Mouse (Mus musculus) CH12.LX (cell line): ENCODE measurements around the gene Naa35. TPM values are rescaled to one million over a fixed set of nuclear protein-coding genes. Genes with fewer than 3 reads are reported as not detected.
A peak's percentile ranks its signal among the peaks of the same experiment; 100 is the strongest.

Experiments
- DNase-seq: peaks from one replicate; pipeline ENCODE4 v3.0.0-alpha.2; 2013; ENCODE audit errors: extremely low read depth
- H3K27ac ChIP-seq: 2 replicates; pipeline ENCODE4 v1.5.1; 2012; ENCODE audit warnings: low read depth, mild to moderate bottlenecking, control low read depth, moderate library complexity; ENCODE audit not compliant: insufficient read depth
- H3K27me3 ChIP-seq: replicated peaks from 2 replicates; pipeline ENCODE3; 2012; ENCODE audit warnings: inconsistent platforms
- H3K36me3 ChIP-seq, 2 experiments: replicated peaks in 1 of 2; 2 replicates each; pipeline versions ENCODE3 to v1.6.1; 2012; ENCODE audit warnings: inconsistent platforms in 1 of 2, low read length in 1 of 2, mild to moderate bottlenecking in 1 of 2, mixed read lengths in 1 of 2, moderate library complexity in 1 of 2; ENCODE audit not compliant: control insufficient read depth in 1 of 2, insufficient read depth in 1 of 2
- H3K4me1 ChIP-seq, 2 experiments: 2 replicates each; pipeline ENCODE4 v1.6.1; 2012; ENCODE audit warnings: inconsistent platforms in 1 of 2, moderate library complexity in 1 of 2; ENCODE audit not compliant: insufficient read depth in 2 of 2, control insufficient read depth in 1 of 2
- H3K4me2 ChIP-seq: 2 replicates; pipeline ENCODE4 v1.6.1; 2012; ENCODE audit warnings: low read depth, mild to moderate bottlenecking, control low read depth; ENCODE audit not compliant: poor library complexity, insufficient read depth, severe bottlenecking
- H3K4me3 ChIP-seq, 3 experiments: fragments of 150-350 bp in 1 of 3; sonication (generic) in 1 of 3; replicated peaks in 1 of 3; 2 replicates each; pipeline versions ENCODE3 to v1.5.1; 2011 to 2012; ENCODE audit warnings: low read depth in 2 of 3, low read length in 2 of 3, mild to moderate bottlenecking in 2 of 3, moderate library complexity in 2 of 3, control low read depth in 1 of 3, improper control_type of control experiment in 1 of 3, inconsistent platforms in 1 of 3, mixed read lengths in 1 of 3; ENCODE audit not compliant: poor library complexity in 1 of 3
- H3K79me2 ChIP-seq: replicated peaks from 2 replicates; pipeline ENCODE4 v1.6.1; 2012; ENCODE audit warnings: mild to moderate bottlenecking, moderate library complexity; ENCODE audit not compliant: control insufficient read depth, poor library complexity, insufficient read depth, severe bottlenecking; ENCODE audit errors: extremely low read depth
- H3K9ac ChIP-seq: 2 replicates; pipeline ENCODE4 v1.6.1; 2012; ENCODE audit warnings: low read depth, mild to moderate bottlenecking, control low read depth, moderate library complexity; ENCODE audit not compliant: insufficient read depth
- H3K9me3 ChIP-seq: replicated peaks from 2 replicates; pipeline ENCODE3; 2012; ENCODE audit warnings: low read length, inconsistent platforms, mixed read lengths
- BHLHE40 ChIP-seq: IDR thresholded peaks from 2 replicates; pipeline ENCODE4 v1.6.1; 2011; ENCODE audit warnings: mild to moderate bottlenecking, low read depth, low read length, improper control_type of control experiment
- CHD1 ChIP-seq: IDR thresholded peaks from 2 replicates; pipeline ENCODE4 v1.6.1; 2012; ENCODE audit warnings: low read depth, low read length, improper control_type of control experiment, inconsistent platforms
- ETS1 ChIP-seq: conservative IDR thresholded peaks from 2 replicates; pipeline ENCODE4 v1.6.1; 2012; ENCODE audit warnings: low read depth, mild to moderate bottlenecking, inconsistent platforms, low read length, improper control_type of control experiment, moderate library complexity
- JUN ChIP-seq: IDR thresholded peaks from 2 replicates; pipeline ENCODE4 v1.6.1; 2011; ENCODE audit warnings: low read depth, mild to moderate bottlenecking, low read length, improper control_type of control experiment, moderate library complexity; ENCODE audit not compliant: insufficient read depth
- JUND ChIP-seq: conservative IDR thresholded peaks from 2 replicates; pipeline ENCODE4 v1.6.1; 2011; ENCODE audit warnings: low read depth, low read length, improper control_type of control experiment
- KAT2A ChIP-seq: IDR thresholded peaks from 2 replicates; pipeline ENCODE4 v1.6.1; 2012; ENCODE audit warnings: low read length, improper control_type of control experiment, inconsistent platforms; ENCODE audit not compliant: insufficient replicate concordance
- MAFK ChIP-seq: IDR thresholded peaks from 2 replicates; pipeline ENCODE4 v1.6.1; 2011; ENCODE audit warnings: low read length, improper control_type of control experiment; ENCODE audit not compliant: insufficient replicate concordance
- MEF2A ChIP-seq: IDR thresholded peaks from 2 replicates; pipeline ENCODE4 v1.6.1; 2014; ENCODE audit warnings: low read depth, mild to moderate bottlenecking, inconsistent platforms, low read length, improper control_type of control experiment, borderline replicate concordance
- MXI1 ChIP-seq: IDR thresholded peaks from 2 replicates; pipeline ENCODE4 v1.6.1; 2011; ENCODE audit warnings: mild to moderate bottlenecking, low read depth, low read length, improper control_type of control experiment
- POLR2A ChIP-seq: IDR thresholded peaks from 2 replicates; pipeline ENCODE4 v1.6.1; 2011; ENCODE audit warnings: low read depth, mild to moderate bottlenecking, improper control_type of control experiment, low read length
- POLR2AphosphoS2 ChIP-seq: IDR thresholded peaks from 2 replicates; pipeline ENCODE4 v1.6.1; 2011; ENCODE audit warnings: low read depth, low read length, improper control_type of control experiment
- RAD21 ChIP-seq: IDR thresholded peaks from 2 replicates; pipeline ENCODE4 v1.6.1; 2011; ENCODE audit warnings: low read depth, mild to moderate bottlenecking, low read length, improper control_type of control experiment, moderate library complexity
- RCOR1 ChIP-seq: conservative IDR thresholded peaks from 2 replicates; pipeline ENCODE4 v1.6.1; 2012; ENCODE audit warnings: low read depth, mild to moderate bottlenecking, inconsistent platforms, low read length, improper control_type of control experiment
- SMC3 ChIP-seq: IDR thresholded peaks from 2 replicates; pipeline ENCODE4 v1.6.1; 2011; ENCODE audit warnings: low read depth, low read length, improper control_type of control experiment
- USF1 ChIP-seq: IDR thresholded peaks from 2 replicates; pipeline ENCODE4 v1.6.1; 2014; ENCODE audit warnings: low read depth, mild to moderate bottlenecking, inconsistent platforms, low read length, improper control_type of control experiment
- USF2 ChIP-seq: conservative IDR thresholded peaks from 2 replicates; pipeline ENCODE4 v1.6.1; 2011; ENCODE audit warnings: low read depth, low read length, improper control_type of control experiment
- ZC3H11A ChIP-seq: IDR thresholded peaks from 2 replicates; pipeline ENCODE4 v1.6.1; 2012; ENCODE audit warnings: low read depth, mild to moderate bottlenecking, inconsistent platforms, low read length, improper control_type of control experiment
- dilution Hi-C: fragments of 300-500 bp; cut with MboI; formaldehyde crosslinking; loops from 2 replicates; pipeline ENCODE4 v1.14.3; 2020; ENCODE audit warnings: low sequenced_read_pairs; ENCODE audit not compliant: extremely low pct_unique_long_range_greater_than_20kb, extremely low pct_ligation_motif_present
- in situ Hi-C: fragments of 300-500 bp; cut with MboI; formaldehyde crosslinking; loops from 3 replicates; pipeline ENCODE4 v1.14.3; 2019; ENCODE audit warnings: low sequenced_read_pairs, low pct_ligation_motif_present, low pct_unique_long_range_greater_than_20kb, mixed read lengths
- polyA plus RNA-seq: library from polyadenylated mRNA; unstranded; fragments of >175 nt; gene quantifications from 2 replicates; pipeline ENCODE4 v1.2.1, GENCODE M21; 2012; ENCODE audit warnings: low read depth; ENCODE audit not compliant: insufficient read length
- total RNA-seq, 2 experiments: library from RNA; depleted of rRNA; stranded (reverse); fragments of 300-350 nt in 1 of 2; fragments of >200 nt in 1 of 2; gene quantifications; 2 replicates each; pipeline ENCODE4 v1.2.3; 2012 to 2014

The Naa35 gene
- total and polyA plus RNA-seq, 3 experiments, result 46.8 to 60.2 (median 56.4) TPM

DNA sequence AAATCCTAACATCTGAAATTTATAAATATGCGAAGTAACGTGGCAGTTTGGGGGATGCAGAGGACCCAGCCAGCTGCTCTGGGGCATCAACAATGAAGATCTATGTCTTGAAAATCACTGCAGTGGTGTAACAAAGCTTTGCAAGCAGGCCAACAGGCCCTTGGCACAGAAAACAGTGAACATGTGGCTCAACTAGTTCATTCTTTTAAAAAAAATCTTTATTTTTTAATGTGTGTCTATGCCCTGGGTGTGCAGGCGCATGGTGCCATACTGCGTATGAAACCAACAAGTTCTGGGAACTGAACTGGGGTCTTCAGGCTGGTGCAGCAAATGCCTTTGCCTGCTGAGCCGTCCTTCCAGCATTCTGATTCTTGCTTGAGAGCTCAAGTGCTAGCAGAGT is 32.8 kb upstream of the Naa35 start:
- Histone ChIP-seq H3K4me3 (no peak overlapping the region), H3K9ac (no peak overlapping the region), H3K27ac (no peak overlapping the region), H3K27me3 (no peaks in the 10 kb centered on the region), H3K36me3 (peaks cover 0 to 3% of the 10 kb centered on the region in 2 experiments), H3K4me2 (no peak overlapping the region), H3K9me3 (no peaks in the 10 kb centered on the region), H3K79me2 (no peaks in the 10 kb centered on the region), H3K4me1 (peaks cover 11 to 25% of the 10 kb centered on the region in 2 experiments)
- DNase-seq, result no peak
- no peak for TF ChIP-seq CHD1
- TF ChIP-seq MAFK, result no peak
- TF ChIP-seq USF2, result no peak
- no peak for TF ChIP-seq KAT2A
- TF ChIP-seq RAD21, result no peak
- TF ChIP-seq JUN, result no peak
- no peak for TF ChIP-seq USF1
- no peak for TF ChIP-seq RCOR1
- TF ChIP-seq ETS1, result no peak
- no peak for TF ChIP-seq BHLHE40
- in situ Hi-C loops (no loop called here), dilution Hi-C loops (no loop called here)

DNA sequence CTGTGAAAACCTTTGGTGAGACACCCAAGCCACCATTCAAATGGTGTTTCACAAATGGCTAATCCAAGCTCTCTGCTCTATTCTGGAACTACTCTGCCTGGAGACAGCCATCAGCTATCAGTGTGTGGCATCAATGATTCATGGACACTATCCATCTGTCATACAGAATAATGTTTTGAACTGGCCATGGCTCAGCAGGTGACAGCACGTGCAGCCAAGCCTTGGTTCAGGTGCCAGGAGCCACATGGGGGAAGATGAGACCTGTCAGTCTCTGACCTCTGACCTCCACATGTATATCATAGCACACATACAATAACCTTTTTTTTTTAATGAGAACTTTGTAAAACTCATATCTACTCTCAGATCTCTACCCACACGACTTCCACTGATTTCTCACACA is 32.3 kb upstream of the Naa35 start:
- H3K9me3 ChIP-seq, result no peaks in the 10 kb centered on the region
- in situ Hi-C loops (no loop called here), dilution Hi-C loops (no loop called here)
- H3K79me2 ChIP-seq, result no peaks in the 10 kb centered on the region
- no peaks in the 10 kb centered on the region for H3K27me3 ChIP-seq
- no peak overlapping the region for H3K4me3 ChIP-seq
- no peak overlapping the region for H3K27ac ChIP-seq
- DNase-seq, result no peak
- H3K4me2 ChIP-seq, result no peak overlapping the region
- H3K36me3 ChIP-seq, result peaks cover 0 to 3% of the 10 kb centered on the region in 2 experiments
- H3K4me1 ChIP-seq, result peaks cover 10 to 23% of the 10 kb centered on the region in 2 experiments
- H3K9ac ChIP-seq, result no peak overlapping the region
- TF ChIP-seq SMC3, result no peak
- TF ChIP-seq POLR2A, result no peak
- no peak for TF ChIP-seq MEF2A

DNA sequence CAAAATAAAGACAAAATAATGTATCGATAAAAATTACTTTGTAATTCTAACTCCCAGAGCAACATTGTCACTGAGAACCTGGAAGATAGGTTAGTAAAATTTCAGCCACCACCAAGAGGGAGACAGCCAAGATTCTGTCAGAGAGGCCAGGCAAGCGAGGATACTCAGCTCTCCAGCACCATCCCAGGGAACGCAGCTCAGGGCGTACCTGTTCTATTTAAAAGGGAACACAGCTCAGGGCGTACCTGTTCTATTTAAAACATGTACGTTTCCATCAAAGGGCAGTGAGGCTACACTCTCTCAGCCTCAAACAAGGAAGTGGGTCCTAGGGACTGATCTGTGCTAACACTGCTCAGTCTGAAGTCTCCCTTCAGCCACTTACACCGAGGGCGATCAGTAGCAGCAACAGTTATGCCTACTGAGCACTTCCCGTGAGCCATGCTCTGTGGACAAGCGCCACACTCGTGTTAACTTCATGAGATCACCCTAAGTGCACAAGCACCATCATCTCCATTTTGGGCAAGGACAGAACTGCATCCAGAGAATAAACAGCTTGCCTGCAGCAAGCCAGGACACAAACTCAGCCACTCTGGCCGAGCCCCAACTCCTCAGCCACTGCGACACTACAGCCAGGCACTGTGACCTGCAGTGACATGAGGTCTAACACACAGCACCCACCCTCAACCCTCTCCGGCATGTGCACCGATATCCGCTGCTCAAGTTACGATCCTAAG is 30.1 kb upstream of the Naa35 start:
- H3K9me3 ChIP-seq, result no peaks in the 10 kb centered on the region
- H3K9ac ChIP-seq, result no peak overlapping the region
- H3K27ac ChIP-seq, result no peak overlapping the region
- TF ChIP-seq POLR2AphosphoS2 (no peak), SMC3 (no peak), KAT2A (no peak), BHLHE40 (no peak), MXI1 (no peak), JUND (no peak), ZC3H11A (no peak)
- dilution Hi-C loops (no loop called here), in situ Hi-C loops (no loop called here)
- H3K27me3 ChIP-seq, result no peaks in the 10 kb centered on the region
- peak overlapping the region in 1 of 3 experiments; percentile 13 for H3K4me3 ChIP-seq
- H3K4me2 ChIP-seq, result peak overlapping the region; percentile 8; the same call in 1 of the 2 replicates
- H3K36me3 ChIP-seq, result peaks cover 0 to 2% of the 10 kb centered on the region in 2 experiments
- no peak for DNase-seq
- no peaks in the 10 kb centered on the region for H3K79me2 ChIP-seq
- H3K4me1 ChIP-seq, result peaks cover 10 to 23% of the 10 kb centered on the region in 2 experiments
